Mouse (Mus musculus) 3134 (cell line): ENCODE results near the gene Zfp553.

Experiments
- DNase-seq: peaks from one replicate; pipeline ENCODE4 v3.0.0-alpha.2; 2011; ENCODE audit warnings: low spot score; ENCODE audit not compliant: insufficient read length; ENCODE audit errors: extremely low read depth

Zfp553 gene

GRCm38 (mm10) chr7:127232622-127233367, at the start of gene Zfp553, which contains the start of gene Sept1:
Zfp553 (plus strand) TSS chr7:127233061.
Sept1 (minus strand) TSS chr7:127233130.
- DNase-seq, result peak; percentile 88

GRCm38 (mm10) chr7:127183345-127183744, 49.5 kb upstream of the Zfp553 start:
- no peak for DNase-seq

GRCm38 (mm10) chr7:127183828-127184227, 49.0 kb upstream of the Zfp553 start:
- DNase-seq, result no peak

- DNase-seq, result no peak
Observed at GRCm38 (mm10) chr7:127184720-127185119, 48.1 kb upstream of the Zfp553 start.

GRCm38 (mm10) chr7:127185601-127186000, 47.3 kb upstream of the Zfp553 start:
- no peak for DNase-seq

GRCm38 (mm10) chr7:127187351-127187750, 45.5 kb upstream of the Zfp553 start:
- no peak for DNase-seq

- no peak for DNase-seq
Observed at GRCm38 (mm10) chr7:127188305-127189276, 44.3 kb upstream of the Zfp553 start.

- DNase-seq, result no peak
Observed at GRCm38 (mm10) chr7:127190672-127191071, 42.2 kb upstream of the Zfp553 start.

GRCm38 (mm10) chr7:127192989-127193388, 39.9 kb upstream of the Zfp553 start:
- no peak for DNase-seq

- DNase-seq, result no peak
Observed at GRCm38 (mm10) chr7:127194011-127194632, 38.7 kb upstream of the Zfp553 start.

GRCm38 (mm10) chr7:127194633-127195029, 38.2 kb upstream of the Zfp553 start:
- no peak for DNase-seq

GRCm38 (mm10) chr7:127195544-127196295, 37.1 kb upstream of the Zfp553 start, which contains the start of gene Cd2bp2:
Cd2bp2 (minus strand) TSS chr7:127196050.
- peak; percentile 90 for DNase-seq

- no peak for DNase-seq
Observed at GRCm38 (mm10) chr7:127196484-127196883, 36.4 kb upstream of the Zfp553 start.

GRCm38 (mm10) chr7:127206606-127207005, 26.3 kb upstream of the Zfp553 start:
- no peak for DNase-seq

- DNase-seq, result peak; percentile 50
Observed at GRCm38 (mm10) chr7:127207374-127208294, 25.2 kb upstream of the Zfp553 start.

- DNase-seq, result no peak
Observed at GRCm38 (mm10) chr7:127208295-127208552, 24.6 kb upstream of the Zfp553 start, which contains the start of gene Tbc1d10b. Tbc1d10b (minus strand) TSS chr7:127208468.

GRCm38 (mm10) chr7:127208553-127209438, 24.1 kb upstream of the Zfp553 start, which contains the start of gene Mylpf:
Mylpf (plus strand) TSS chr7:127208890.
- peak; percentile 94 for DNase-seq

- DNase-seq, result no peak
Observed at GRCm38 (mm10) chr7:127209851-127210250, 23.0 kb upstream of the Zfp553 start.
